Mouse (Mus musculus): ENCODE measurements around the gene Foxp1. TPM values are rescaled to one million over a fixed set of nuclear protein-coding genes. Genes with fewer than 3 reads are reported as not detected.

Gene Foxp1
- total RNA-seq, 4 experiments from 2014 or later: 143 to 189 (median 162) TPM

GRCm38 (mm10) chr6:99153682-99154081 lies 368.8 kb downstream of the Foxp1 start:
- DNase-seq (ENCODE audit: low spot score in 2 of 2): no peak

GRCm38 (mm10) chr6:99146400-99146905 lies 376.1 kb downstream of the Foxp1 start:
- no peak for DNase-seq (ENCODE audit: low spot score in 2 of 2)

- DNase-seq (ENCODE audit: low spot score in 2 of 2): no peak
Observed at GRCm38 (mm10) chr6:99145033-99145432, 377.5 kb downstream of the Foxp1 start.

- DNase-seq (ENCODE audit: low spot score in 2 of 2): no peak
Observed at GRCm38 (mm10) chr6:99143756-99144036, 378.8 kb downstream of the Foxp1 start.

GRCm38 (mm10) chr6:99142900-99143755 lies 379.4 kb downstream of the Foxp1 start:
- DNase-seq (ENCODE audit: low spot score in 2 of 2): no peak

GRCm38 (mm10) chr6:99138041-99138440 lies 384.5 kb downstream of the Foxp1 start:
- no peak for DNase-seq (ENCODE audit: low spot score in 2 of 2)

GRCm38 (mm10) chr6:99137071-99137470 lies 385.4 kb downstream of the Foxp1 start:
- no peak for DNase-seq (ENCODE audit: low spot score in 2 of 2)

- no peak for DNase-seq (ENCODE audit: low spot score in 2 of 2)
Observed at GRCm38 (mm10) chr6:99135938-99136729, 386.4 kb downstream of the Foxp1 start.

- no peak for DNase-seq (ENCODE audit: low spot score in 2 of 2)
Observed at GRCm38 (mm10) chr6:99131815-99132214, 390.7 kb downstream of the Foxp1 start.

GRCm38 (mm10) chr6:99130758-99131410 lies 391.6 kb downstream of the Foxp1 start:
- no peak for DNase-seq (ENCODE audit: low spot score in 2 of 2)

GRCm38 (mm10) chr6:99126717-99127116 lies 395.8 kb downstream of the Foxp1 start:
- DNase-seq (ENCODE audit: low spot score in 2 of 2): no peak

GRCm38 (mm10) chr6:99120776-99121766 lies 401.4 kb downstream of the Foxp1 start:
- no peak for DNase-seq (ENCODE audit: low spot score in 2 of 2)

GRCm38 (mm10) chr6:99118534-99118933 lies 404.0 kb downstream of the Foxp1 start:
- DNase-seq (ENCODE audit: low spot score in 2 of 2): no peak

GRCm38 (mm10) chr6:99117411-99117810 lies 405.1 kb downstream of the Foxp1 start:
- DNase-seq (ENCODE audit: low spot score in 2 of 2): no peak

GRCm38 (mm10) chr6:99111856-99112255 lies 410.7 kb downstream of the Foxp1 start:
- no peak for DNase-seq (ENCODE audit: low spot score in 2 of 2)

GRCm38 (mm10) chr6:99108417-99108816 lies 414.1 kb downstream of the Foxp1 start:
- no peak for DNase-seq (ENCODE audit: low spot score in 2 of 2)

- no peak for DNase-seq (ENCODE audit: low spot score in 2 of 2)
Observed at GRCm38 (mm10) chr6:99107674-99108073, 414.8 kb downstream of the Foxp1 start.

- DNase-seq (ENCODE audit: low spot score in 2 of 2): no peak
Observed at GRCm38 (mm10) chr6:99107081-99107482, 415.4 kb downstream of the Foxp1 start.

- no peak for DNase-seq (ENCODE audit: low spot score in 2 of 2)
Observed at GRCm38 (mm10) chr6:99105979-99106378, 416.5 kb downstream of the Foxp1 start.

GRCm38 (mm10) chr6:99104446-99104845 lies 418.1 kb downstream of the Foxp1 start:
- DNase-seq (ENCODE audit: low spot score in 2 of 2): no peak

GRCm38 (mm10) chr6:99103911-99104310 lies 418.6 kb downstream of the Foxp1 start:
- DNase-seq (ENCODE audit: low spot score in 2 of 2): no peak

Measured in left cerebral cortex, adult 8-10 months (tissue).